Mouse (Mus musculus) midbrain, postnatal 0 days (tissue): ENCODE measurements at regions not wholly inside any gene's neighbourhood (a gene's known extent, or its start where the extent isn't known, plus 50 kb on each side); places are given as distances from the start of the nearest gene placed in this dataset.

Source experiments
- ATAC-seq: fragments of 200-750 bp; cut with Nextera tagmentation; 2 replicates; pipeline ENCODE4 v1.8.0; 2017; ENCODE audit warnings: moderate number of reproducible peaks, mild to moderate bottlenecking, moderate TSS enrichment, moderate library complexity; ENCODE audit not compliant: low FRiP score
- DNase-seq: peaks from one replicate; pipeline ENCODE4 v3.0.0-alpha.2; 2015; ENCODE audit warnings: low spot score
- H3K27ac ChIP-seq: fragments of 300-500 bp; sonication (generic); 2 replicates; pipeline ENCODE4 v1.5.1; 2014; ENCODE audit warnings: low read depth, mild to moderate bottlenecking, low read length, mixed read lengths
- H3K27me3 ChIP-seq: fragments of 300-500 bp; sonication (generic); 2 replicates; pipeline ENCODE4 v1.6.1; 2014; ENCODE audit warnings: low read length, control low read depth, mixed read lengths; ENCODE audit not compliant: insufficient read depth
- H3K36me3 ChIP-seq: fragments of 300-500 bp; sonication (generic); 2 replicates; pipeline ENCODE4 v1.6.1; 2014; ENCODE audit warnings: low read length, control low read depth, mixed read lengths; ENCODE audit not compliant: insufficient read depth
- H3K4me1 ChIP-seq: fragments of 300-500 bp; sonication (generic); 2 replicates; pipeline ENCODE4 v1.6.1; 2014; ENCODE audit warnings: mild to moderate bottlenecking, control low read depth, antibody characterized with exemption, low read length, mixed read lengths; ENCODE audit not compliant: insufficient read depth
- H3K4me2 ChIP-seq: fragments of 300-500 bp; sonication (generic); 2 replicates; pipeline ENCODE4 v1.6.1; 2014; ENCODE audit warnings: low read depth, mild to moderate bottlenecking, low read length, mixed read lengths; ENCODE audit not compliant: poor library complexity, severe bottlenecking
- H3K4me3 ChIP-seq: fragments of 300-500 bp; sonication (generic); 2 replicates; pipeline ENCODE4 v1.5.1; 2014; ENCODE audit warnings: low read depth, mild to moderate bottlenecking, low read length, moderate library complexity
- H3K9ac ChIP-seq: fragments of 300-500 bp; sonication (generic); replicated peaks from 2 replicates; pipeline ENCODE4 v1.6.1; 2014; ENCODE audit warnings: mild to moderate bottlenecking, low read length, moderate library complexity, mixed read lengths; ENCODE audit not compliant: poor library complexity, severe bottlenecking
- H3K9me3 ChIP-seq: fragments of 300-500 bp; sonication (generic); 2 replicates; pipeline ENCODE4 v1.6.1; 2016; ENCODE audit warnings: low read length, control low read depth
- CTCF ChIP-seq: IDR thresholded peaks from 2 replicates; pipeline ENCODE4 v1.5.1; 2016; ENCODE audit warnings: antibody characterized with exemption, mild to moderate bottlenecking
- WGBS: fragments of 180-500 bp; shearing (Covaris S2); extraction: QIAGEN DNeasy Blood & Tissue Kit; methylation state at CpG from one replicate; pipeline ENCODE4 v1.1.7; 2014; 5-methylcytosine and 5-hydroxymethylcytosine counted together

DNA sequence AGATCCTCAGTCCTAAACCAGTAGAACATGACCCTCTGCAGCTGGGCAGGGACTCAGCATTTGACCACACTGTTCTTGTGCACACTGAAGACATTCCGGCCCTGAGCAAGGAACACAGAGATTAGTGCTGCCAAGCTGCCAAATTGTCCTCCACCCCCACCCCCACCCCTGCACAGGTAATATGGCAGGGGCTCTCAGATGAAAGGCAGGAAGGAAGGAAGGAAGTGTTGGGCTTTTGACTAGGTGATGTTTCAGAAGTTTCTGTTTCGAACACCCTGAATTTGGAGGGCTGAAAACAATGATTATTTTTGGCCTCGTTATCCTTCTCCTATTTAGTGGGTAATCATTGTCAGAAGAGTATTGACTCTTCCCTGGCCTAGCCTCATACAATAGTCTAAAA is 96.8 kb upstream of the Npas2 start:
- no peak for TF ChIP-seq CTCF
- 91% methylated on average over 3 of the region's 3 CpGs for WGBS
- Histone ChIP-seq H3K27me3 (no peaks in the 10 kb centered on the region), H3K9ac (no peak overlapping the region), H3K27ac (no peak overlapping the region), H3K4me3 (no peak overlapping the region), H3K36me3 (no peaks in the 10 kb centered on the region), H3K9me3 (no peaks in the 10 kb centered on the region), H3K4me2 (no peak overlapping the region), H3K4me1 (no peaks in the 10 kb centered on the region)
- ATAC-seq (no peak), DNase-seq (no peak)

DNA sequence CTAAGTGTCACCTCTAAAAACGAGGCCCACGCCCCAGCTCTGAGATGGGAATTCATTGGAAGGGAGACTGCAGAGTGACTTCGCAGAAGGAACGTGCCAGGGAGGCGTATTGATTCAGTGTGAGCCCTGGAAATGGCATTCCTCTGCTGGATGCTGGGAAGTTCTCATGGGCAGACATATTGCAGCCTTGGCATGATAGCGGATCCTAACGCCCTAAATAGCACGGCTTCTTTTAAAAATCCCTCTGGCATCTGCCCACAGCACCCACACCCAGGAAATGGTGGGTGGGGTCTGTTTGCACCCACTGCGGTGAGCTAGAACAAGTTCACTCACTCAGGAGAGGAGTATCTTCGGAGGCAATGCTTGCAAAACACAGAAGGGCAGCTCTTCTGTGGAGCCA is 96.0 kb upstream of the Npas2 start:
- Histone ChIP-seq H3K9ac (no peak overlapping the region), H3K4me1 (no peaks in the 10 kb centered on the region), H3K9me3 (no peaks in the 10 kb centered on the region), H3K4me3 (no peak overlapping the region), H3K4me2 (no peak overlapping the region), H3K27ac (no peak overlapping the region), H3K36me3 (no peaks in the 10 kb centered on the region), H3K27me3 (no peaks in the 10 kb centered on the region)
- ATAC-seq (no peak), DNase-seq (no peak)
- 90% methylated on average over 10 of the region's 10 CpGs for WGBS
- TF ChIP-seq CTCF, result no peak

DNA sequence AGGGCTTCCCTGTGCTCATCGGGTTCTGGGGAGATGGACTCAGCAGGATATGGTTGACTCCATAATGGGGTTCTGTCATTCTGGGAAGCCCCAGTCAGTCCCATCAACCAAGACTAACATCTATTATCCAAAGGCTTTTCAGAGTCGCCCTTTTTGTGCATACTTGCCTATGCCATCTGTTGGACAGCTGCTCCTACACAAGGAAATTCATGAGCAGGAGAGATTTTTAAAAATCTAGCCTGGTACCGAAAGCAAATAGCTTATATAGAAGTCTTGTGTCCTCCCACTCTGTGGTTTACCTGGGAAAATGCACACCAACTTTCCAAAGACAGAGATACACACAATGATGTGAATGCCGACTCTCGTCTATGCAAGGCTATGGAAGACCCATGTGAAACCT is 95.4 kb upstream of the Npas2 start:
- WGBS, result 87% methylated on average over 5 of the region's 5 CpGs
- Histone ChIP-seq H3K4me3 (no peak overlapping the region), H3K27ac (no peak overlapping the region), H3K36me3 (no peaks in the 10 kb centered on the region), H3K9me3 (no peaks in the 10 kb centered on the region), H3K4me2 (no peak overlapping the region), H3K4me1 (no peaks in the 10 kb centered on the region), H3K27me3 (no peaks in the 10 kb centered on the region), H3K9ac (no peak overlapping the region)
- TF ChIP-seq CTCF, result no peak
- ATAC-seq (no peak), DNase-seq (no peak)

DNA sequence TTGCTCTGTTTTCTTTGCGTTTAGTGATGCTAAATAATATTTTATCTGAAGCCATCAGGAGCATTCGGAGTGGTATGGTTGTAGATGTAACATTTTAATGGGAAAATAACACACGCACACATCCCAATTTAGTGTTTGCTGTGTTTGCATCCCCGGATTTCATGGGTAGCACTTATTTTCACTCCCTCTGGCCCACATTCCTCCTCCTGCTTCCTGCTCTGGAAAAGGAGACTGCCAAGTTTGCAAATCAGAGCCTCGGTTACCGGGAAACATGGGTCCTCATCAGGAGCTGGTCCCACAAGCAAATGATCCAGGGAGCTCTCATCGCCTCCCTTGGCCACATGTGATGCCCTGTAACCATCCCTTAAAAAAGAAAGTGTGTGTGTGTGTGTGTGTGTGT is 94.3 kb upstream of the Npas2 start:
- no peak overlapping the region for H3K4me3 ChIP-seq
- ATAC-seq (no peak), DNase-seq (no peak)
- H3K9me3 ChIP-seq, result no peaks in the 10 kb centered on the region
- no peak overlapping the region for H3K4me2 ChIP-seq
- 90% methylated on average over 7 of the region's 7 CpGs for WGBS
- no peaks in the 10 kb centered on the region for H3K36me3 ChIP-seq
- no peaks in the 10 kb centered on the region for H3K4me1 ChIP-seq
- no peaks in the 10 kb centered on the region for H3K27me3 ChIP-seq
- TF ChIP-seq CTCF, result no peak
- H3K9ac ChIP-seq, result no peak overlapping the region
- no peak overlapping the region for H3K27ac ChIP-seq

DNA sequence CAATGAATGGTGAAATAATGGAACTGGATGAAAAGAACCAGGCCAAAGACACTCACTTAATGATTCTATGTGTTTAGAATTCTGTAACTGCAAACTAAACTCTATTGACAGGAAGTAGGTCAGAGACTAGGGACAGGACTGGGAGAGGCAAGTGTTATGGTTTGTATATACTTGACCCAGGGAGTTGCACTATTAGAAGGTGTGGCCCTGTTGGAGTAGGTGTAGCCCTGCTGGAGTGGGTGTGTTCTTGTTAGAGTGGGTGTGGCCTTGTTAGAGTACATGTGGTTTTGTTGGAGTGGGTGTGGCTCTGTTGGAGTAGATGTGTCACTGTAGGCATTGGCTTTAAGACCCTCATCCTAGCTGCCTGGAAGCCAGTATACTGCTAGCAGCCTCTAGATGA is 93.0 kb upstream of the Npas2 start:
- Histone ChIP-seq H3K27ac (no peak overlapping the region), H3K4me2 (no peak overlapping the region), H3K9me3 (no peaks in the 10 kb centered on the region), H3K36me3 (no peaks in the 10 kb centered on the region), H3K4me1 (no peaks in the 10 kb centered on the region), H3K9ac (no peak overlapping the region), H3K27me3 (no peaks in the 10 kb centered on the region), H3K4me3 (no peak overlapping the region)
- no peak for TF ChIP-seq CTCF
- ATAC-seq, result no peak
- no peak for DNase-seq

DNA sequence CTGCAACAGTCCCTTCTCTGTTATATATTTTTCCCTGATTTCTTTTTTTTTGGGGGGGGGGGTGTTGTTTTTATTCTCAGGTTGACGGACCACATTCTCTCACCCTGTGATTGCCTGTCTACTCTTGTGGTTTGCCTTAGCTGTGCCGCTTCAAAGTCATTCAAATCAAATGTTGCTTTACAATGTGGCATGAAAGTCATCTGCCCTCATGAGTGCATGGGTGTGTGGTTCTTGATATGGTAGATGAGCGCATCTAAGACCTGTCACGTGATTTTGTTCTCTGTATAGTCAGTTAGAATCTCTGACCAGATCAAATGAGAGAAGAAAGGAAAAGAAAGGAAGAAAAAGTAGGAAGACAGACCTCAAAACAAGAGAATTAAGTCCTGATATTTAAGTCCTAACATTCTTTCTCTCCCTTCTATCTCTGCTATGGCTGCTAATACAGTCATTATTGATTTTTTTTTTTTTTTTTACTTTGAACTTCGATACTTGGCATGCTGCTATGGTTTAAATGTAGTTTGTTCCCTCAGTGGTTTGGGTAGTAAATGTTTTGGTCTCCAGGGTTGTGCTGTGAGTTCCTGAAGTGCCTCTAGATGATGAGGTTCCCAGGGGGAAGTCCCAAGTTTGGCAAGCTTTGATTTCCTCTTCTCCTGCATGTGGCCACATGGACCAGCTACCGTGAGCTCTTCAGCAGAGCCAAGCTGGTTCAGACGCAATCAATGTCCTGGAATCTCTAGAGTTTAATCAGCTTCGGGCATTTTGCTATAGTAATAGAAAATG is 91.2 kb upstream of the Npas2 start:
- H3K27ac ChIP-seq, result no peak overlapping the region
- no peak overlapping the region for H3K9ac ChIP-seq
- H3K4me3 ChIP-seq, result no peak overlapping the region
- no peak for ATAC-seq
- H3K9me3 ChIP-seq, result no peaks in the 10 kb centered on the region
- no peak for DNase-seq
- H3K27me3 ChIP-seq, result no peaks in the 10 kb centered on the region
- no peak overlapping the region for H3K4me2 ChIP-seq
- TF ChIP-seq CTCF, result no peak
- 83% methylated on average over 8 of the region's 8 CpGs for WGBS
- no peaks in the 10 kb centered on the region for H3K4me1 ChIP-seq
- H3K36me3 ChIP-seq, result no peaks in the 10 kb centered on the region
